Mouse (Mus musculus): ENCODE measurements at regions not wholly inside any gene's neighbourhood (a gene's known extent, or its start where the extent isn't known, plus 50 kb on each side); places are given as distances from the start of the nearest gene placed in this dataset.

GRCm38 (mm10) chr12:17601245-17602023 is 56.8 kb downstream of the Odc1 start:
- no peak for DNase-seq

GRCm38 (mm10) chr12:17603576-17603975 is 59.0 kb downstream of the Odc1 start:
- no peak for DNase-seq

GRCm38 (mm10) chr12:17610384-17610783 is 65.8 kb downstream of the Odc1 start:
- DNase-seq: no peak

- no peak for DNase-seq
These were observed 67.4 kb downstream of the Odc1 start for GRCm38 (mm10) chr12:17611988-17612387.

GRCm38 (mm10) chr12:17618300-17618699 is 72.4 kb upstream of the Hpcal1 start:
- no peak for DNase-seq

- DNase-seq: no peak
These were observed 70.4 kb upstream of the Hpcal1 start for GRCm38 (mm10) chr12:17620226-17620625.

GRCm38 (mm10) chr12:17621487-17621888 is 69.2 kb upstream of the Hpcal1 start:
- no peak for DNase-seq

GRCm38 (mm10) chr12:17622509-17623005 is 68.1 kb upstream of the Hpcal1 start:
- peak in 1 of 2 experiments; percentile 20 for DNase-seq

- no peak for DNase-seq
These were observed 64.6 kb upstream of the Hpcal1 start for GRCm38 (mm10) chr12:17626043-17626442.

- no peak for DNase-seq
These were observed 59.5 kb upstream of the Hpcal1 start for GRCm38 (mm10) chr12:17631161-17631560.

- no peak for DNase-seq
These were observed 54.5 kb upstream of the Hpcal1 start for GRCm38 (mm10) chr12:17636146-17636545.

GRCm38 (mm10) chr12:17636590-17636989 is 54.1 kb upstream of the Hpcal1 start:
- DNase-seq: no peak

All from cerebellum, postnatal 14 days (tissue).